Mouse (Mus musculus) kidney, postnatal 14 days (tissue): ENCODE data around the gene Dock10.
A peak's percentile ranks its signal among the peaks of the same experiment; 100 is the strongest.

Experiments
- DNase-seq: peaks from one replicate; pipeline ENCODE4 v3.0.0; 2022; ENCODE audit warnings: mixed read lengths

The Dock10 gene

DNA sequence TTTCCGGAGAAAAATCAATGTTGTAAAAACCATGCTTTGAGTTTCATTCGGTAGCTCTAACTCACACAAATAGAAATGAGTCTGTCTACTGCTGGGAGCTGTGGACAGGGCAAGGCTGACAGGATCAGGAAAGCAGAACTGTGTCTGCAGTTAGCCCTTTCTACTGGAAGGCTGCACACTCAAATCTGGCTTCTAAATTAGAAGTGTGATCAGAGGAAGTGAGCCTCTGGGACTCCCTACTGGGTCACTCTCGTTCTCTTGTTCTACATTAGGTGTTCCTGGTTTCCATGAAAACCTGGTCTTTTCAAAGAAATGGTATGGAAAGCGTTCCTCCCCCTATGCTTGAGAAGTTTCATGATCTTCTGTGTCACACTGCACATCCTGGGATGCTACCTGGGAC, 103.1 kb downstream of the Dock10 start:
- no peak for DNase-seq

DNA sequence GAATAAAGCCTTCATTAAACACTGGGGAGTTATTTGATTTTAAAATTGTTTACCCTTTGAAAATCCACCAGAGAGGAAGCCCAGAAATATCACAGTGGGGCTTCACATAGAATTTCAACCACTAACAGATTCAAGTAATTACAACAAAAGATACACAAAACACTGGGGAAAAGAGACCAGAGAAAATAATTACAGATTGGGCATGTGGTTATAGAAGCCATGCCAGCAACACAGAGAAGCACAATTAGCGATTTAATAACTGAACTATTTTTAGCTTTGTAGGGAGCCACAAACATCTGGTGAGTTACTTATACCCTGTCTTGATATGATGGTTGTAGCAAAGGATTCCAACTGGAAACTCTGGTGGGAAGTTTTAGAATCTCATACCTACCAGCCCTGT, 104.2 kb downstream of the Dock10 start:
- DNase-seq = no peak

DNA sequence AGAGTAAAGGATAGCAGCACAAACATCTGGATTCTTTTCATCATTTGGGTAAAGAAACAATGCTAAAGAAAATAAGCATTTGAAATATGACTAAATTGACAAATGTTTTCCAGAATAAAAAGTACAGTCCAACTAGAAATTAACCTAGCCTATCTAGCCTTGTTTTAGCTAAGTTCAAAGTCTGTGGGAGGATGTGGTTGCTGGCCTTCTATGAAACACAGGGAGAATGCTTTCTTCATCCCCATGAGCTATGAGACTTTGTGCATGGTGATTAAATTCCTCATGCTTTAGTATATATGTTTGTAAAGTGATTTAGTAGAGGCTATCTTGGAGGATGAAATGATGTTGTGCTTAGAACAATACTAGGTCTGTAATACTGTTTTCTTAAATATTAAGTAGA, 105.5 kb downstream of the Dock10 start:
- DNase-seq = no peak

DNA sequence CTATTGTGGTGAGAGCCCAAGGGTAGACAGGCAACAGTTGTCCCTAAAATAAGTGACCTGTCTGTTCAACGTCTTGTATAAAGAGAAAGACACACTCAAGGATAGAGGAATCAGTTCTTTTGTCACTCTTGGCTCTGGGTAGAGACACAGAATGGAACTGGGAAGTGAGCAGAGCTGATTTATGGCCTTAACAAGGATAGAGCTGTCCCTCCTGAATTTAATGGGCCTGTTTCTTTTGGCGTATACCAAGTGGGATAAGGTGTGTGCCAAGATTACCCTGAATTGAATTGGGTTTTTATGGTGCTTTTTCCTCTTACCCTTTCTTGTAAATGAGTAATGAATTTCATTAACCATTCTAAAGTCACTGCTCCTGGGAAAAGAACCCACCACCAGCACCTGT, 106.2 kb downstream of the Dock10 start:
- no peak for DNase-seq

DNA sequence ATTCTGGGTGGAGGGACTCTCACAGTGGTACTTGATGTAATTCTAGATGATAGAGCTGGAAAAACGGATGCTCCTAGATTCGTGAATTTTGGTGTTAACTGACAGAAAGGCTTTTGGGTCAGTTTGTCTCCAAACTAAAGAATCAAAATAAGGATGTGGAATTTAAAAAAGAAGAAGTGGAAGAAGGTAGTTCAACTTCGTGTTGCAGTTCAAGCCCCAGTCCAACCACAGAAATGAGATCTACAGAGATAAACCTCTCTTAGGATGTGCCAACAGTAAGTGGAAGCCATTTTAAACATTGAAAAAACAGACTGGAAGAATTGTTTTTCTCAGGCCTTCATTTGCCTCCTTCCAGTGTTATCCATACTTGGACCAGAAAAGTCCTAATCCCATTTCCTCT, 111.7 kb downstream of the Dock10 start:
- DNase-seq = no peak

DNA sequence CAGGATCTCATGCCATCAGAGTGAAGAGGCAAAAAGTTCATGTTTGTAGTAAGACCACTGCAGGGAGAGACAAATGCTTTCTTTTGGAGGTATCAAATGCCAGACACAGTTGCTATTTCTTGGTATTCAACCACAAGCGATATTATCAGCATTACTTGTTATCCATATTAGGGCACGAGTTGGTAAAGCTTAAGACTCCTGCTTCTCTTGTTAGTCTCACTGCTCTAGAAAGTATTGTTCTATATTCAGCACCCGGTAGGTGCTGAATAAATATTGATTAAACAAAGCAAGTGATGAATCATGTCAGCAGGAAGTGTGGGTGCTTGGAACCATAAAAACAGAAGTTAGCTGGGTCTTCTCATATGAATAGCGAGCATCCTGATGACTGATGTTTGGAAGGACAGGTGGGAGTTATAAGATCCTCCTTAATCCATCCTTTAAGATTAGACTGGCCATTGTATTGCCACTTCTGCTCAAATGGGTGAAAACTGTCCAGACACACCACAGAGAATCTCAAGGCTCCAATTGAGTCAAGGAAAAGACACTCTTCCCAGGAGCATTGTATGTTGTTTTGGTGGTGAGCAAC, 114.4 kb downstream of the Dock10 start:
- DNase-seq = no peak

DNA sequence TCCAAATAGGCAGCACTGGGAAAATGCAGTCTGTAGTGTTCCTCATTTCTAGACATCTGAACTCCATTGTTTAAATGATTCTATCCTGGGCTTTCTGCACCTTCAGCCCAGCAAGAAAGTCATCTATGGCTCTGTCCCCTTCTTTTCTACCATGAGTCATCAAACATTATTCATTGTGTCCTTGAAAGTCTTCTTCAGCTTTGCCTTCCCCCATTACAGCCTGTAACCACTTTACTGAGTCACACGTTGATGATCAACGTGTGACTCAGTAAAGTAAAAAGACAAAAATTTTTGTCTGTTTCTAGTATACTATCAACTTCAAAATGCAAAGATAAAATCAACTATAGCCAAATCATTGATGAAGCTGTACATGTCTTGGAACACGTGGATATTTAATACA, 116.5 kb downstream of the Dock10 start:
- no peak for DNase-seq

DNA sequence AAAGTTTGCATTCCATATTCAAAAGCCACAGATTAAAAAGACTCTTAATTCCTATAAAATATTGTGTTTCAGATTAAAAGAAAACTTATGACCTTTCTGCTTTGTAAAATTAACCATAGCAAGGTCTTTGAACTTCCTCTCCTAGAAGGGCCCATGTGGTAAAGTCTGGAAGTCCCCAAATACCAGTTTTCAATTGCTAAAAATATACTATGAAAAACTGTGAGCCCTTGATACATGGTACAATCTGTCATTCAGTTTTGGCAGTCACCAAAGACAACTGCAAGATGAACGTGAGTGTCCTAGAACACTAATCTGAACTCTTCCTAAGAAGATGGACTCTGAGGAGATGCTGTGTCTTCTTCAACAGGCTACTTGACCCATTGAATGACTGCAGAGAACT, 117.0 kb downstream of the Dock10 start:
- no peak for DNase-seq

DNA sequence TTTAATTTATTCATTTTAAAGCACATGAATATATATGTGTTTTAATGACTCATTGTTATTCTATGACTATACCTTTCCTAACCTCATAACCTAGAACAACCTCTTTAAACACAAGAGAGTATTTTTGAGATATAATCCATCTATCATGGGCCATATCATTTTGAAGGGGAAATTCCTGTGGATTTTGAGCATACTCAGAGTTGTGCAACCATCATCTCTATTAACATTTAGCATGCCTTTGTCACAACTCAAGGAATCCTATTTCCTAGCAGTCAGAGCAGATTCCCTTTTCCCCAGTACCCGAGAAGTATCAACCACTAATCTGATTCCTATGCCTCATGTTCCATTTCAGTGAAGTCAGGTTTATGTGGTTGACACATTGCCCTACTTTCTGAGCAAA, 118.8 kb downstream of the Dock10 start:
- no peak for DNase-seq

DNA sequence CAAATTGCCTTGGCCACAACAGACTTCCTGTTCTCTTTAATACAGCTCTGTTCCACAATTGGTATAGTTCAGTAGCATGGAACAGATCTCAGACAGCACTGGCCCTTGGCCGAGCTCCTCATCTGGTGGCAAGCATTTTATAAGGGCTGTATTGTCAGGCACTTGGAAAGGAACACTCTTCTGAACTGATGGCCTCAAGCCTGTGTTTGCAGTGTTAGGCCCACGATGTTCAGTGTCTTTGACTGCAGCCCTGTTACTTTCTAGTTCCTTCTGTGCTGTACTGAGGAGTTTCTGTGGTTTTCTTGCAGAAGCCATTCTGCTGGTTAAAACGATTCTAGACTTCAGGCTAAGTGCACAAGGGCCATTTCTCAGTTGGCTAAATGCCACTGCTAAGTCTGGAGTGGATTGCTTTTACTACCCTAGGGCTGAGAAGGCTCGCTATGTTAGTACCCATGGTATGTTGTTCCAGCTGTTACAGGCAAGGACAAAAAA, 121.1 kb downstream of the Dock10 start:
- DNase-seq = peak; percentile 48

DNA sequence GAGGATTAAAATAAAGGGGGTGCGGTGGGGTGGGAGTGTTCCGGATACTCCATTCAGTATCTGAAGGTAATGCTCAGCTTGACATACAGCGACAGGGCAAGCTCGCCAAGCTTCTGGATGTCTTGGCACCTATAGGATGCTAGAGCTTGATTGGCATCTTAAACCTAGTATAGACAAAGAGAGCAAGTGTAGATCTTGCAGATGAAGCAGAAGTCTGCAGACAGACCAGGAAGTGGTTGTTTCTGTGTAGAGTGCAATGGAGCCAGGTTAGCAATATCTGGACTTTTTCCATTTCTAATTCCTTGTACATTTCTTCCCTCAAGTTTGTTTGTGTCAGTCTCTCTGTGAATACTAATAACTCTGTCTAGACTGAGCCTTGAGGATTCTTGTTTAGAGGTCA, 122.5 kb downstream of the Dock10 start:
- DNase-seq = no peak

DNA sequence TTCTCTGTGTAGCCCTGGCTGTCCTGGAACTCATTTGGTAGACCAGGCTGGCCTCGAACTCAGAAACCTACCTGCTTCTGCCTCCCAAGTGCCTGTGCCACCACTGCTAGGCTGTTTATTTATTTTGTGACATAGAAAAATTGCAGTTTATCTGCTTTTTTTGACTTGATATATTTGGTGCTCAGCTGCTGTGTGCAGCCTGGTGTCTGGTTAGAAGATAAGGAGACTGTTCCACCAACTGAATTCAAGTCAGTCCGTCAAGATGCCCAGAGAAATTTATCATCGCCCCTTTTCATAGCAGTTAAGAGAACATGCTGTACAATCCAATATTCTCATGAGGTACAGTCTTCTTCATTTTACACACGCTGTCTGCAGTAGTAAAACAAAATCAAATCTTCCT, 124.8 kb downstream of the Dock10 start:
- DNase-seq = no peak

DNA sequence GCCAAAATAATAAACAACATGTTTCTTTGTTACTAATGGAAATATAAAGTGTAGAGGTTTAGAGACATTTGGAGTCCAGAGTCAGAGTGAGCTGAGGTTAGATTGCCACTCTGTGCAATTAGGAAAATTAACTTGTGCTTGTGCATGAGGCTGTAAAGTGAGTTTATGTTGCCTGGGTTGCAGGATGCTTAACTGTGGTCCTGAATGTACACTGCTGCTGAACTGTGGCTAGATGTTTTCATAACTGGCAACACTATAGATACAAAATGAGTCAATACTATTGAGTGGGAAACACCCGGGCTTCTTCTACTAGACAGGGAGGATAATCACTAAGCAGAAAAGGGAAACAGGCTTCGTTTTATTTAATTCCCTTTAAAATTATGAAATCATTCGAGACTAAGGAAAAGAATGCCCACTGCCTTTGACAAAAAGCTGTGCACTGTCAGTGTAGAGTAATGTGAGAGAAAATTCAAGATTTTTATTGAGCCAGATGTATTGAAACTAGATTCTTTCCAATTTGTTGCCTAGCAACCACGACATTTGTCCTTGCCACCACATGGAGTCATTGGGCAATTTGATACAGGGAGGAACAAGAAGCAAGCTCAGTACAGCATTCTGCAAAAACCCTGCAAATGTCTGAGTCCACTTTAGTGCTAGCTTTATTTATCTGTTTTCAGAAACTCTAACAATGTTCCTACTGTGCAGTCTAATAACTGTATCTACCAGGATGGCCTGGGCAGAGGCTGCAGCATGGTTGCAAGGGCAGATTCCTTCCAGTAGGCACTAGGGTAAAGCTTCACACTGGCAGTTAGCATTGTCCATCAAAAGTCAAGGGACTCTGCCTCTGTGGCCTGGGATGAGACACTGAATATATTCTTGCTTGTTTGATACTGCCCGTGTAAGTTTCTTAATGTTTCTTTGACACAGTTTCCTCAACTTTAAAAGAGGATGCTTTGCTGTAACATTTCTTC, 127.9 kb downstream of the Dock10 start:
- no peak for DNase-seq

DNA sequence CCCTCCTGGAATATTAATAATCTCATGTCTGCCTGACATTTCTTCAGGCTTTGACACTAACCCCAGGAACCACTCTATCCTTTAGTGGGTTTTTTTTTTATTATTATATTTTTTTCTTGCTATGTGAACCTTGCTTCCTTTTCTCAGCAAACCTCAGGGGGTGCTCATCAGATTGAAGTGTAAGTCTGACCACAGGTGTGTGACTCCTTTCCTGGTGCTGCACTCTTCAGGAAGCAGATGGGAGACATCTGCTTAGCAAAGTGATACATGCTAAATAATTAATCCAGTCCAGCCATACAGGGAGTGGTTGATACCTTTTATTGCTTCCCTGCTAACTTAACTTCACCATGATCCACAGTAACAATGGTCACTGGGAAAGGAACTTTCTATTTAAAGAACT, 130.3 kb downstream of the Dock10 start:
- no peak for DNase-seq

DNA sequence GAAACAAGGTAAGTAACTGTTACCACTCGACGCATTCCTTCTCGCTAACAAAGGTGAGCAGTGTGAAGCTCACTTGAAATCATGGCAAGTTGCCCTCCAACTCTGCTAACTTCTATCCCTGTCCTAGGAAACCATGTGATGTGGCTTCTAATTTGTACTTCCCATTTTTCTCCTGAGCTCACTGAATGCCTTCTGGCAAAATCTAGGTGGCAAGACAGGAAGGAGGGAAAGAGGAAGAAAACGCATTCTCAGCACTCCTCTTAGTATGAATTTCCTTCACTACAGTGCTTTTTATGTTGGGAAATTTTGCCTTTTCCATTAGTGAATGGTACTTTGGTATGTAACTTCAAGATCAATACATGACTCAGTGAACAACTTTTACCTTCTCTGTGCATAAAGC, 131.5 kb downstream of the Dock10 start:
- no peak for DNase-seq

DNA sequence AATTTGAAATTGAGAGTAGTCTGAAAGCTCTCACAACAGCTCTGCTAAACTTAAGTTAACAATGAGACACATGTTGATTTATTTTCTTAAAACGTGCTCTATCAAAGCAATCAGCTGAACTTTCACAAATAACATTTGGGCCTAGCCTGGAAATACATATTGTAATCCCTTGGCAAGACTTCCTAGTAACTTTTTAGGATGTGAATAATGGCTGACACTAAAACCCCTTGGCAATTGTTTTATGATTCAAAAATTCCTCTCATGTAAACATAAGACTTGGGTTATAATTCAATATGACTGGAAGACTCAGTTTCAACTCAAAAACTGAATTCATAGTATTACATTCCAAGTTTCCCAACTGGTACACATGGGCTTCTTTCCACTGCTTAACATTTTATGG, 133.0 kb downstream of the Dock10 start:
- no peak for DNase-seq

DNA sequence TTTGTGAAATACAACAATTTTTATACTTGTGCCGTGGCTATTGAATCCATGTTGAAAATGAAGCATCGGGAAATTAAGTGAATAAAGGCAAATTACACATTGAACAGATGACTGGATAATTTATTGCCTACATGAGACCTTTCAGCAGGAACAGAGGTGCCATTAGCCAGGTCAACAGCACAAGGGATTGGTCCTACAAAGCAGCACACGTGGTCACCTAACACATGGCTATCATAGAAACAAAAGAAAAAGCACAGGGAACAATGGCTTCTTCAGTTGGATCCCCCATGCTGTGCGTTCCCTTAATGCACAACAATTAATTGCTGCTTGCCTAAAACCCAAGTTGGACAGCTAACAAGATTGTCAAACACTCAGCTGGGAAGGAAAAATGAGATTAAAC, 133.8 kb downstream of the Dock10 start:
- no peak for DNase-seq

DNA sequence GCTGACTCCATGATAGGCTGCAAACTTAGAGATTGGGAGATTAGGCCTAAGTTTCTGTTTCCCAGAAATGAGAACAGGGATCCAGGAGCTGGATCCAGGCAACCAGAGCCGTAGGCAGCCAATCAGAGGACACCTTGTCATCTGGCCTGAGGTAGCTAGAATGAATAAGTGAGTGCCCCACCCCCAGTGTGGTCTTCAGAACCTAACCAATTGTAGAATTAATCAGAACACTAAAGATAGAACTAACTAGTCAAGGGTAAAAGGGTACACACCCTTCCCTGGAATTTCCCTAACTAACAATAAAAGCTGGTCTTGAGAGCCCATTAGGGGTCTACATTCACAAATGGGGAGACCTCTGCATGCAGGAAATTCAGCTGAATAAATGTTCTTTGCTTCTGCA, 135.7 kb downstream of the Dock10 start:
- DNase-seq = no peak

DNA sequence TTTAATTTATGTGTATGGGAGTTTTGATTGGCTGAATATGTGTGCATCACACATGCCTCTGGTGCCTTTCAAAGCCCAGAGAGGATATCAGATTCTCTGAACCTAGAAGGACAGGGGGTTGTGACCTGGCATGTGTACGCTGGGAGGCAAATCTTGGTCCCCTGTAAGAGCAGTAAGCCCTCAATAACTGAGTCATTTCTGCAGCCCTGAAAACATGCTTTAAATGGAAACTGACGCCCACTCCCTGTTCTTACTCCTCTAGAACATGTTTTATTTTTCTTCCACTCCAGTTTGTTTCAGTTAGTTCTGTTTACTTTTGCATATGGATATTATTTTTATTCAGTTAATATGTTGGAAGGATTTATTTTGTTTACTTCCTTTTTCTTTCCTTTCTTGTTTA, 139.2 kb downstream of the Dock10 start:
- no peak for DNase-seq

DNA sequence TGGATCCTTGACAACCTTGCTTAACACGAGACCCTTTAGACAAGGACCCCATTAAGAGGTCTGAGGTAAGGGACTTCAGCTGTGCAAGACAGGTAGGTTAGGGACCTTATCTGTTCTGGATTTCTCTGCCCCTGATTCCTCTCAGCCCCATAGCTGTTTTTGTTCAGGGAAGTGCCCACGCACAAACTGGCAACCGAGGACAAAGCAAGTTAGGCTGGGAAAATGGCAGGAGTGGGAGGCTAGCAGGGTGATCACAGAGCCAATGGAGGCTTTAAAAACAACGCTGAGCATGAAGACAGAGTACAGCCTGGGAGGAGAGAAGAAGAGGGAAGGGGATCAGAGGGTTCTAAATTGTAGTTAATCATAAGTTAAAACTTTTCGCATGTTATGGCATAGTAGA, 141.7 kb downstream of the Dock10 start:
- no peak for DNase-seq

DNA sequence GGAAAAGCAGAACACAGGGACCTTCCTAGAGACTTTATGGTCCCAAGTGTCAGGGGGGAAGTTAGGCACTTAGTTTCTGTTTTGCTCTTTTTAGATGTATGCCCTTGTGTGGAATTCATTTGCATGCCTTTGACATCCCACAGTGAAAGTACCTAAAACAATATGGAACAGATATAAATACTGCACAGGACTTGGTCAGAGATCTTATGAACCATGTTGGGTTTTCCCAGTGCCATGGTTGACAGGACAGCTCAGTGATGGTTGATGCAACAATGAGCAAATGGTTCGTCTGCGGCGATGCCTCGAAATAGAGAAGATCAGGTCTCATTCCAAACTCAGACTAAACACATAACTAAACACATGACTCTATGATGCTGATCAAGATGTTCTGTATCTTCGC, 143.6 kb downstream of the Dock10 start:
- no peak for DNase-seq

DNA sequence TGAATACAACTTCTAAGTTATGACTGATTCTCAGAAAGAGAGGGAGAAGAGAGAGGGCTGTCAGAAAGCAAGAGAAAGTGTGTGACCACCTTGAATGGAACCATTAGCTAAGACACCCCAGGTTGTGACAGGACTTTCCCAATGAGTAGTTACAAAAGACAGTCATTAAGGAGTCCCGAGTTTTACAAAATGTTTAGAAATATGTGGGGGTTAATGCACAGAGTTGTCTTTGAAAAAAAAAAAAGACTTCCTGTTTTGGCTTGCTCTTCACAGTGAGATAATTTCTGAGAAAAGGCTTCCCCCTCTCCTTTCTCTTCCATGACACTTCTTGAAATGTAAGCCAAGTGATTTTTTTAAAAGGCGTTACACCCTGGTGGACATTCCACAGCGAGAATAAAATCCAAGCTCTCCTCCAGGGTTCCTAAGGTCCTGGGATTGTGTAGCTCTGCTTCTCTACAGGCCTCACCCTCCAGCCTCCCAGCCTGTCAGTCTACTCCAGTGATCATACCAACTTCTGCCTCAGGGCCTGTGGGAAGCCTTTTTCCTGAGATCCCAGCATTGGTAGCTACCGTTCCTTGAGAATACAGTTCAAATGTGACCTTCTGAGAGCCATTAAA, 144.8 kb downstream of the Dock10 start:
- no peak for DNase-seq

DNA sequence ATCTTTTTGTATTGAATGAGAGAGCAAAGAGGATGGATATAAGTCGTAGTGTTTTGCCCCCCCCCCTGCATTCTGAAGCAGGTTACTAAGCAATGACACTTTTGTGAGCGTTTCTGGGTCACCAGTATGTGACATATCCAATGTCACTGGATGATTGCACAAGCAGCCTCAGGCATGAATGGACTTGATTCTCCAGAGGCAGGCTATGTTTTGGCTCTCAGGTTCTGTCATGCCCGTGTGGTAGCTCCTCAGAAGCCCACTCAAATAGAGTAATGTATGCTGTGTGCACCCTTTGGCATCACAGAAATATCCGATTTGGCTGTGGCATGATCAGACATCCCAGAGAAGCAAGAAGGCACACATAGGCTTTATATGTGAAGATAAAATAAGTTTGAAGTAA, 150.8 kb downstream of the Dock10 start:
- DNase-seq = no peak

DNA sequence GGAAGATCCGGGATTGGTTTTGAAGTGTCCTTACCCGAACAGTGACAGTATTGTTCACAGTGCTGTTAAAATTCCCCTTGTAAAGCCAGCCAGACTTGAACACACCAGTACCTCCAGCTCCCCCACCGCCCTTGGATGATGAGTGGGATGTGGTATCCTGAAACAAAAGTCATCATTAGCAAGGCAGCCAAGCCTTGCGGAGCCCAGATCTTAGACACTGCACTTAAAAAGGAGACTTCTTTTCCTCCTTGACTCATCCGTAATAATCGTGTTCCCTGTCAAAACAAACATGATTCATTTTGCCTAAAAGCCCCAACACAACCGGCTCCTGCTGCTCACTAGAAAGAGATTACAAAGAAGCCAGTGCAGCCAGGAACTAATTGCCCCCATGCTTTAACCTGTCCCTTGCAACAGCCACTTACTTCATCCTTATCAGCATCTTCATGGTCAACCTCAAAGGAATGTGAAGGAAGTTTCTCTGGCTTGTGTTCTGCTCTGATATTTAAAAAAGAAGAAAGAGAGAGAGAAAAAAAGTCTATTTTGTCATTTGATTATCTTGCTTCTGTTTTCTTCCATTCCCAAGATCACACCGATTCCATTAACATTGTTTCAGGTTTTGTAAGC, 152.1 kb downstream of the Dock10 start:
- no peak for DNase-seq
